ENCODE assay signal across 15 mouse cellular contexts in genomic region chr4:114612827-114613226, GRCm38 (mm10).
"Had no signal": no experiment of that assay in that cellular context is flagged by ENCODE, and none has a peak within 500 bp of the region (broad histone marks: within the 10 kb centered on the region; RNA-seq: fewer than 3 reads in every experiment).

No protein-coding gene starts in this region.

- H3K36me3 ChIP-seq: limb, embryonic 15.5 days; liver, embryonic 12.5 days; midbrain, embryonic 10.5 days; neural tube, embryonic 15.5 days had no signal

- H3K9ac ChIP-seq: limb, embryonic 15.5 days; liver, embryonic 12.5 days; lung, embryonic 14.5 days; neural tube, embryonic 15.5 days had no signal

- ATAC-seq: liver, embryonic 12.5 days had no signal

- H3K4me1 ChIP-seq: liver, embryonic 12.5 days; midbrain, embryonic 10.5 days; neural tube, embryonic 15.5 days had no signal

- H3K9me3 ChIP-seq: limb, embryonic 15.5 days; liver, embryonic 12.5 days; midbrain, embryonic 10.5 days; neural tube, embryonic 15.5 days had no signal

- DNase-seq: kidney, postnatal 10 days; kidney, postnatal 4 days; left cerebral cortex, postnatal 4 days; lung, embryonic 14.5 days; lung, postnatal 4 days; midbrain, embryonic 14.5 days; right cerebral cortex, adult 18-20 months; right cerebral cortex, postnatal 25 days; thymus, postnatal 36 days had no signal

- H3K27me3 ChIP-seq: limb, embryonic 15.5 days; liver, embryonic 12.5 days; neural tube, embryonic 15.5 days had no signal

- H3K4me3 ChIP-seq: layer of hippocampus, adult 2 months; limb, embryonic 15.5 days; liver, embryonic 12.5 days; midbrain, embryonic 10.5 days; myocyte; neural tube, embryonic 15.5 days had no signal

- H3K27ac ChIP-seq: layer of hippocampus, adult 2 months; limb, embryonic 15.5 days; liver, embryonic 12.5 days; midbrain, embryonic 10.5 days; neural tube, embryonic 15.5 days had no signal

- H3K4me2 ChIP-seq: limb, embryonic 15.5 days; liver, embryonic 12.5 days; lung, embryonic 14.5 days; neural tube, embryonic 15.5 days had no signal
